Mouse (Mus musculus) spleen, adult 2 months (tissue): Measurements from ENCODE around the gene Slc24a4. TPM values are rescaled to one million over a fixed set of nuclear protein-coding genes. Genes with fewer than 3 reads are reported as not detected.

Source experiments
- DNase-seq, 2 experiments: peaks; one replicate each; pipeline versions ENCODE4 v3.0.0 to v3.0.0-alpha.2; 2012 to 2021; ENCODE audit warnings: low spot score in 2 of 2, low read depth in 1 of 2
- H3K27ac ChIP-seq: fragments of 200-500 bp; 2 replicates; pipeline ENCODE4 v1.5.1; 2012; ENCODE audit warnings: low read length, inconsistent platforms; ENCODE audit not compliant: insufficient read depth
- H3K27me3 ChIP-seq: fragments of 200-500 bp; 2 replicates; pipeline ENCODE4 v1.6.1; 2012; ENCODE audit warnings: mild to moderate bottlenecking, moderate library complexity, low read length, inconsistent platforms; ENCODE audit not compliant: control insufficient read depth, insufficient read depth
- H3K36me3 ChIP-seq: fragments of 200-500 bp; 2 replicates; pipeline ENCODE4 v1.6.1; 2012; ENCODE audit warnings: mild to moderate bottlenecking, low read length, inconsistent platforms; ENCODE audit not compliant: control insufficient read depth, insufficient read depth
- H3K4me1 ChIP-seq: fragments of 200-500 bp; 2 replicates; pipeline ENCODE4 v1.6.1; 2011; ENCODE audit warnings: inconsistent platforms; ENCODE audit not compliant: control insufficient read depth, insufficient read depth, insufficient read length
- H3K4me3 ChIP-seq: fragments of 200-500 bp; 2 replicates; pipeline ENCODE4 v1.5.1; 2011; ENCODE audit warnings: mild to moderate bottlenecking, inconsistent platforms; ENCODE audit not compliant: insufficient read depth, insufficient read length; ENCODE audit errors: extremely low read depth
- CTCF ChIP-seq: fragments of 200-500 bp; IDR thresholded peaks from 2 replicates; pipeline ENCODE4 v1.5.1; 2011; ENCODE audit warnings: mild to moderate bottlenecking, inconsistent platforms; ENCODE audit not compliant: insufficient read depth, insufficient read length, insufficient replicate concordance; ENCODE audit errors: extremely low read depth
- POLR2A ChIP-seq: fragments of 200-500 bp; IDR thresholded peaks from 2 replicates; pipeline ENCODE4 v1.6.1; 2011; ENCODE audit warnings: low read depth, low read length, inconsistent platforms
- WGBS: fragments of 180-500 bp; shearing (Covaris S2); methylation state at CpG from one replicate; pipeline ENCODE4 v1.1.7; 2018; 5-methylcytosine and 5-hydroxymethylcytosine counted together
- polyA plus RNA-seq: library from polyadenylated mRNA; depleted of rRNA; stranded (reverse); fragments of >200 nt; gene quantifications from 2 replicates; pipeline ENCODE4 v1.2.3, GENCODE M21; 2012

Gene Slc24a4
- polyA plus RNA-seq, 1 experiment = not detected

DNA sequence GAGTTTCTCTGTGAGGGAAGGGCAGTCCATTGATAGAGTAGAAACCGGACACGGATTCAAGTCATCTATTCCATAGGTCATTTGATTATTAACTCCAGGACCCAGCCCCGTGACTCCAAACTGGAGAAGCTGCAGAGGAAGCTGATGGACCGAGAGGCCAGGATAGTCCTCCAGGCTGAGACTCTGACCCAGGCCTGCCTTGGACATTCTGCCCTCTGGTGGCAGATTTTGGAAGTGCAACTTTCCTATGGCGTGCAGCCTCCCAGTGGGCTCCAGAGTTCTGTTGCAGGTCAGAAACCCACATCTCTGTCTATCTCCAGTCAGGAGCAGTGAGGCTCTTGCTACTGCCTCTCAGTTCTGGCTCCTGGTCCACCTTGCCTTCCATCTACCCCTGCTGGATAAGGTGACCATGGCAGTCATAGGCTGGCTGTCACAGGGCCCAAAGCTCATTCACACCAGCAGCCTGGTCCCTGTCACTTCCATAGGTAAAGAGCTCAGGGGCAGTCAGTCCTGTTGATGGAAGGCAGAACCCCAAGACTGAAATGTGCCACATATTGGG is 53.3 kb downstream of the Slc24a4 start:
- Histone ChIP-seq H3K27me3 (no peaks in the 10 kb centered on the region), H3K4me3 (no peak overlapping the region), H3K4me1 (no peaks in the 10 kb centered on the region), H3K27ac (no peak overlapping the region), H3K36me3 (no peaks in the 10 kb centered on the region)
- TF ChIP-seq POLR2A (no peak), CTCF (peak; percentile 71; the same call in 1 of the 2 replicates)
- peak; percentile 1 to 49 for DNase-seq
- WGBS = 59% methylated on average over 5 of the region's 5 CpGs

- Histone ChIP-seq H3K4me3 (no peak overlapping the region), H3K27ac (no peak overlapping the region), H3K4me1 (no peaks in the 10 kb centered on the region), H3K27me3 (no peaks in the 10 kb centered on the region), H3K36me3 (no peaks in the 10 kb centered on the region)
- TF ChIP-seq CTCF (no peak), POLR2A (no peak)
- 84% methylated on average over 6 of the region's 6 CpGs for WGBS
- no peak for DNase-seq
Observed at GRCm38 (mm10) chr12:102182621-102183020, 54.1 kb downstream of the Slc24a4 start.

DNA sequence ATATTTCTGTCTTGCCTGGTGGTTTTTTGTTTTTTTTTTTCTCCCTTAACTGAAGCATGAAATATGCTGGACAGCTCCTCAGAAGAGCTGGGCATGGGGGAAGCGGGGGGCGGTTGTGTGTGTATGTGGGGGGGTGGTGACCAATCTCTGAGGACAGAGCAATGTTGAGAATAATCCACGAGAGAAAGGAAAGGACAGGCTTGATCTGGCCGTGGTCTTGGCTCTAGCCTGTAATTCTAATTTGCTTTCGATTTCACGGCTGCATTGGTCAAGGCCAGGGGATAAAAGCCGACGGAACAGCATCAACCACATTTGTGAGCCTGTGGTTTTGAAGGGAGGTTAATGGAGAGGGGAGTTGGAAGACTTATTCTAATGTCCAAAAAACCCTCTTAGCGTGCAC is 54.7 kb downstream of the Slc24a4 start:
- 53% methylated on average over 9 of the region's 9 CpGs for WGBS
- Histone ChIP-seq H3K4me1 (no peaks in the 10 kb centered on the region), H3K36me3 (no peaks in the 10 kb centered on the region), H3K27ac (no peak overlapping the region), H3K27me3 (no peaks in the 10 kb centered on the region), H3K4me3 (no peak overlapping the region)
- TF ChIP-seq POLR2A = no peak
- no peak for TF ChIP-seq CTCF
- no peak for DNase-seq

DNA sequence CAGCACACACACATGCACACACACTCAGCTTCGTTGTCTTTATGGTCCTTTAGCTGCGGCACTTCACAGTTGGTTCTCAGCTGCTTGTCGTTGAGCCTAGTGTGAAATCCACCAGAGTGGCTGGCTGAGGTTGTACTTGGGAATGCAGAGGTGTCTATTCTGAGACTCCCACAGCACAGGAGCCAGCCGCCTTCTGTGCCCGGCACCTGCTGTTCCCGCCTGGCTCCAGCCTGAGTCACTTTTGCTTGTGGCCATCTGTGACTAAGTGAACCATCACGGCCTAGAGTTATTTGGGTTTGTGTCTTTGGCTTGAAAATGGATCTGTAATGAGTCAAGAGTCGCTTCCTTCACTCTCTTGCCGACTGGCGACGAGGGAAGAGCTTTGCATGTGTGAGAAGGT is 62.3 kb downstream of the Slc24a4 start:
- no peak for DNase-seq
- TF ChIP-seq CTCF (no peak), POLR2A (no peak)
- Histone ChIP-seq H3K36me3 (no peaks in the 10 kb centered on the region), H3K27ac (no peak overlapping the region), H3K4me1 (no peaks in the 10 kb centered on the region), H3K4me3 (no peak overlapping the region), H3K27me3 (no peaks in the 10 kb centered on the region)
- 91% methylated on average over 11 of the region's 11 CpGs for WGBS

- Histone ChIP-seq H3K27me3 (no peaks in the 10 kb centered on the region), H3K4me1 (no peaks in the 10 kb centered on the region), H3K4me3 (no peak overlapping the region), H3K36me3 (no peaks in the 10 kb centered on the region), H3K27ac (no peak overlapping the region)
- WGBS = 83% methylated on average over 4 of the region's 4 CpGs
- no peak for TF ChIP-seq CTCF
- TF ChIP-seq POLR2A = no peak
- no peak for DNase-seq
Observed at GRCm38 (mm10) chr12:102201516-102201915, 73.0 kb downstream of the Slc24a4 start.

DNA sequence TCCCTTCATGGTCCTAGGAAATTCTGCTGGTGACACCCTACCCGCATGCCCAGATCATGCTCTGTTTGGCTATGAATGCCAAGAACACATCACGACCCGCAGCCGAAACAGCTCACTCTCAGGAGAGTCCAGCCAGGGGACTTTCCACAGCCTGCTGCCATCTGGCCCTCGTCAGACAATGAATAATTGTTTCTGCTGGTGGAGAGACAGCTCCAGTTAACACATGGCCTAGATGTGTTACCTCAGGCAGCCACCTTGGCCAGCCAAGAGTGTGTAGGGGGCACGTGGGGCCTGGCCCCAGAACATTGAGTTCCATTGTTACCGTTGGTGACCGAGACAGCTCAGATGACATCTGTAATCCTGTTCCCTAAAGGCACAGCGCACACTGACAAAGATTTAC is 74.4 kb downstream of the Slc24a4 start:
- no peaks in the 10 kb centered on the region for H3K36me3 ChIP-seq
- TF ChIP-seq CTCF (no peak), POLR2A (no peak)
- no peaks in the 10 kb centered on the region for H3K27me3 ChIP-seq
- H3K4me1 ChIP-seq = no peaks in the 10 kb centered on the region
- H3K4me3 ChIP-seq = no peak overlapping the region
- DNase-seq = no peak
- 87% methylated on average over 9 of the region's 9 CpGs for WGBS
- no peak overlapping the region for H3K27ac ChIP-seq

GRCm38 (mm10) chr12:102206471-102206870 is 77.9 kb downstream of the Slc24a4 start:
- no peak for TF ChIP-seq POLR2A
- TF ChIP-seq CTCF = no peak
- 75% methylated on average over 1 of the region's 1 CpGs for WGBS
- no peak for DNase-seq
- Histone ChIP-seq H3K27me3 (no peaks in the 10 kb centered on the region), H3K4me1 (no peaks in the 10 kb centered on the region), H3K27ac (no peak overlapping the region), H3K4me3 (no peak overlapping the region), H3K36me3 (no peaks in the 10 kb centered on the region)
